Mouse (Mus musculus): Measurements from ENCODE around the gene Zfp182.

The Zfp182 gene

GRCm38 (mm10) chrX:21061866-21062543 is at the start of gene Zfp182:
Gene Zfp182, minus strand, starts transcription at chrX:21062316.
- peak; percentile 67 to 69 for DNase-seq (ENCODE audit: low spot score in 2 of 2)

GRCm38 (mm10) chrX:21089867-21090239 is 27.7 kb upstream of the Zfp182 start:
- DNase-seq (ENCODE audit: low spot score in 2 of 2) = no peak

GRCm38 (mm10) chrX:21088983-21089866 is 27.1 kb upstream of the Zfp182 start, which contains the start of gene Zfp300:
Gene Zfp300, minus strand, starts transcription at chrX:21089527.
- peak; percentile 52 for DNase-seq (ENCODE audit: low spot score in 2 of 2)

- DNase-seq (ENCODE audit: low spot score in 2 of 2) = no peak
These were observed 26.5 kb upstream of the Zfp182 start for GRCm38 (mm10) chrX:21088645-21088982.

GRCm38 (mm10) chrX:21068106-21068505 is 6.0 kb upstream of the Zfp182 start, which contains the start of gene Spaca5:
Gene Spaca5, plus strand, starts transcription at chrX:21068406.
- no peak for DNase-seq (ENCODE audit: low spot score in 2 of 2)

- no peak for DNase-seq (ENCODE audit: low spot score in 2 of 2)
These were observed 401 bp upstream of the Zfp182 start for GRCm38 (mm10) chrX:21062544-21062890.

- no peak for DNase-seq (ENCODE audit: low spot score in 2 of 2)
These were observed 656 bp downstream of the Zfp182 start for GRCm38 (mm10) chrX:21061460-21061859.

- DNase-seq (ENCODE audit: low spot score in 2 of 2) = no peak
These were observed 81.2 kb downstream of the Zfp182 start for GRCm38 (mm10) chrX:20980901-20981300.

Measured in right cerebral cortex, postnatal 36 days (tissue).